Mouse (Mus musculus) limb, embryonic 12.5 days (tissue): ENCODE measurements around the gene Tubd1. TPM values are rescaled to one million over a fixed set of nuclear protein-coding genes. Genes with fewer than 3 reads are reported as not detected.

ENCODE experiments used
- ATAC-seq: fragments of 200-750 bp; cut with Nextera tagmentation; 2 replicates; pipeline ENCODE4 v1.8.0; 2017; ENCODE audit warnings: low read depth, moderate TSS enrichment; ENCODE audit not compliant: insufficient number of reproducible peaks, insufficient read depth, low FRiP score, low TSS enrichment
- H3K27ac ChIP-seq: fragments of 300-500 bp; sonication (generic); 2 replicates; pipeline ENCODE4 v1.5.1; 2016; ENCODE audit warnings: mild to moderate bottlenecking, moderate library complexity
- H3K27me3 ChIP-seq: fragments of 300-500 bp; sonication (generic); 2 replicates; pipeline ENCODE4 v1.6.1; 2016; ENCODE audit warnings: mild to moderate bottlenecking, moderate library complexity
- H3K36me3 ChIP-seq: fragments of 300-500 bp; sonication (generic); 2 replicates; pipeline ENCODE4 v1.6.1; 2016; ENCODE audit warnings: mild to moderate bottlenecking, moderate library complexity
- H3K4me1 ChIP-seq: fragments of 300-500 bp; sonication (generic); replicated peaks from 2 replicates; pipeline ENCODE4 v1.6.1; 2016
- H3K4me2 ChIP-seq: fragments of 300-500 bp; sonication (generic); 2 replicates; pipeline ENCODE4 v1.6.1; 2016; ENCODE audit warnings: mild to moderate bottlenecking, moderate library complexity
- H3K4me3 ChIP-seq: fragments of 300-500 bp; sonication (generic); replicated peaks from 2 replicates; pipeline ENCODE4 v1.5.1; 2016; ENCODE audit warnings: mild to moderate bottlenecking
- H3K9ac ChIP-seq: fragments of 300-500 bp; sonication (generic); replicated peaks from 2 replicates; pipeline ENCODE4 v1.6.1; 2016; ENCODE audit warnings: mild to moderate bottlenecking, moderate library complexity
- H3K9me3 ChIP-seq: fragments of 300-500 bp; sonication (generic); 2 replicates; pipeline ENCODE4 v1.6.1; 2016; ENCODE audit warnings: mild to moderate bottlenecking, moderate library complexity
- WGBS: fragments of 180-500 bp; shearing (Covaris S2); methylation state at CpG from one replicate; pipeline ENCODE4 v1.1.7; 2016; 5-methylcytosine and 5-hydroxymethylcytosine counted together
- polyA plus RNA-seq: library from polyadenylated mRNA; unstranded; fragments of >200 nt; fragmentation: Nextera tagmentation; extraction: Ambion mirVana; gene quantifications from 2 replicates; pipeline ENCODE4 v1.2.1, GENCODE M21; 2016

Gene Tubd1
- polyA plus RNA-seq: 9.8 and 11.5 TPM in 2 replicates

GRCm38 (mm10) chr11:86544639-86545299 is at the start of gene Tubd1, which contains the start of gene Rps6kb1:
Gene Tubd1, plus strand, starts transcription at chr11:86544991.
Gene Rps6kb1, minus strand, starts transcription at chr11:86544805.
- Histone ChIP-seq H3K9me3 (no peaks in the 10 kb centered on the region), H3K27me3 (no peaks in the 10 kb centered on the region), H3K4me3 (peak within 1 kb of the TSS; percentile 98), H3K27ac (peak within 1 kb of the TSS; percentile 87), H3K36me3 (peaks cover 7% of the 10 kb centered on the region; the same call in 1 of the 2 replicates), H3K4me2 (peak within 1 kb of the TSS; percentile 86), H3K4me1 (peaks cover 16% of the 10 kb centered on the region), H3K9ac (peak within 1 kb of the TSS; percentile 97)
- ATAC-seq: peak; percentile 95
- under 1% methylated on average over 43 of the region's 43 CpGs for WGBS

GRCm38 (mm10) chr11:86497356-86497755 is 47.4 kb upstream of the Tubd1 start:
- Histone ChIP-seq H3K9me3 (no peaks in the 10 kb centered on the region), H3K4me2 (no peak overlapping the region), H3K27ac (no peak overlapping the region), H3K27me3 (no peaks in the 10 kb centered on the region), H3K36me3 (peaks cover 44% of the 10 kb centered on the region), H3K9ac (no peak overlapping the region), H3K4me1 (no peaks in the 10 kb centered on the region), H3K4me3 (no peak overlapping the region)
- ATAC-seq: no peak
- WGBS: 100% methylated on average over 1 of the region's 1 CpGs

- 75% methylated on average over 3 of the region's 3 CpGs for WGBS
- Histone ChIP-seq H3K4me1 (no peaks in the 10 kb centered on the region), H3K27me3 (no peaks in the 10 kb centered on the region), H3K9me3 (no peaks in the 10 kb centered on the region), H3K4me2 (no peak overlapping the region), H3K27ac (no peak overlapping the region), H3K36me3 (peaks cover 44% of the 10 kb centered on the region), H3K4me3 (no peak overlapping the region), H3K9ac (no peak overlapping the region)
- ATAC-seq: no peak
Measured at GRCm38 (mm10) chr11:86497908-86498307, 46.9 kb upstream of the Tubd1 start.

- no peaks in the 10 kb centered on the region for H3K27me3 ChIP-seq
- no peak for ATAC-seq
- H3K36me3 ChIP-seq: peaks cover 51% of the 10 kb centered on the region
Measured at GRCm38 (mm10) chr11:86500795-86501194, 44.0 kb upstream of the Tubd1 start.

GRCm38 (mm10) chr11:86503121-86503520 is 41.7 kb upstream of the Tubd1 start:
- ATAC-seq: no peak
- WGBS: 91% methylated on average over 2 of the region's 2 CpGs
- no peaks in the 10 kb centered on the region for H3K9me3 ChIP-seq
- H3K4me3 ChIP-seq: no peak overlapping the region
- peaks cover 58% of the 10 kb centered on the region for H3K36me3 ChIP-seq
- no peak overlapping the region for H3K27ac ChIP-seq
- H3K9ac ChIP-seq: no peak overlapping the region
- no peak overlapping the region for H3K4me2 ChIP-seq
- H3K27me3 ChIP-seq: no peaks in the 10 kb centered on the region
- H3K4me1 ChIP-seq: no peaks in the 10 kb centered on the region

More at GRCm38 (mm10) chr11:86500795-86501194, 44.0 kb upstream of the Tubd1 start:
- no peak overlapping the region for H3K9ac ChIP-seq
- H3K4me1 ChIP-seq: no peaks in the 10 kb centered on the region
- WGBS: 62% methylated on average over 1 of the region's 1 CpGs
- no peak overlapping the region for H3K27ac ChIP-seq
- H3K9me3 ChIP-seq: no peaks in the 10 kb centered on the region
- H3K4me3 ChIP-seq: no peak overlapping the region
- no peak overlapping the region for H3K4me2 ChIP-seq

GRCm38 (mm10) chr11:86507334-86507733 is 37.5 kb upstream of the Tubd1 start:
- Histone ChIP-seq H3K36me3 (peaks cover 82% of the 10 kb centered on the region), H3K27ac (no peak overlapping the region), H3K27me3 (no peaks in the 10 kb centered on the region), H3K4me3 (no peak overlapping the region), H3K9me3 (no peaks in the 10 kb centered on the region), H3K9ac (no peak overlapping the region), H3K4me2 (no peak overlapping the region), H3K4me1 (no peaks in the 10 kb centered on the region)
- no peak for ATAC-seq
- WGBS: 92% methylated on average over 2 of the region's 2 CpGs

GRCm38 (mm10) chr11:86507991-86508390 is 36.8 kb upstream of the Tubd1 start:
- H3K4me3 ChIP-seq: no peak overlapping the region
- H3K4me2 ChIP-seq: no peak overlapping the region
- WGBS: 86% methylated on average over 2 of the region's 2 CpGs
- H3K4me1 ChIP-seq: no peaks in the 10 kb centered on the region
- no peak for ATAC-seq
- H3K36me3 ChIP-seq: peaks cover 81% of the 10 kb centered on the region
- H3K27ac ChIP-seq: no peak overlapping the region
- no peak overlapping the region for H3K9ac ChIP-seq
- H3K9me3 ChIP-seq: no peaks in the 10 kb centered on the region
- no peaks in the 10 kb centered on the region for H3K27me3 ChIP-seq

- H3K4me1 ChIP-seq: no peaks in the 10 kb centered on the region
- no peaks in the 10 kb centered on the region for H3K27me3 ChIP-seq
- H3K9me3 ChIP-seq: no peaks in the 10 kb centered on the region; the same call in 1 of the 2 replicates
- H3K27ac ChIP-seq: no peak overlapping the region
- no peak overlapping the region for H3K9ac ChIP-seq
- no peak overlapping the region for H3K4me2 ChIP-seq
- H3K36me3 ChIP-seq: peaks cover 77% of the 10 kb centered on the region
- no peak overlapping the region for H3K4me3 ChIP-seq
- no peak for ATAC-seq
- 84% methylated on average over 3 of the region's 3 CpGs for WGBS
Measured at GRCm38 (mm10) chr11:86516620-86517019, 28.2 kb upstream of the Tubd1 start.

GRCm38 (mm10) chr11:86517229-86517628 is 27.6 kb upstream of the Tubd1 start:
- no peaks in the 10 kb centered on the region for H3K4me1 ChIP-seq
- H3K4me3 ChIP-seq: no peak overlapping the region
- no peak for ATAC-seq
- no peak overlapping the region for H3K27ac ChIP-seq
- H3K4me2 ChIP-seq: no peak overlapping the region
- H3K27me3 ChIP-seq: no peaks in the 10 kb centered on the region
- no peaks in the 10 kb centered on the region; the same call in 1 of the 2 replicates for H3K9me3 ChIP-seq
- WGBS: 87% methylated on average over 3 of the region's 3 CpGs
- peaks cover 81% of the 10 kb centered on the region for H3K36me3 ChIP-seq
- no peak overlapping the region for H3K9ac ChIP-seq

- Histone ChIP-seq H3K4me2 (no peak overlapping the region), H3K27me3 (no peaks in the 10 kb centered on the region), H3K9me3 (no peaks in the 10 kb centered on the region; the same call in 1 of the 2 replicates), H3K9ac (no peak overlapping the region), H3K4me3 (no peak overlapping the region), H3K27ac (no peak overlapping the region), H3K4me1 (no peaks in the 10 kb centered on the region), H3K36me3 (peaks cover 83% of the 10 kb centered on the region)
- WGBS: 90% methylated on average over 7 of the region's 7 CpGs
- no peak for ATAC-seq
Measured at GRCm38 (mm10) chr11:86519751-86520150, 25.0 kb upstream of the Tubd1 start.

- Histone ChIP-seq H3K4me2 (no peak overlapping the region), H3K9me3 (no peaks in the 10 kb centered on the region), H3K36me3 (peaks cover 84% of the 10 kb centered on the region), H3K4me1 (no peaks in the 10 kb centered on the region), H3K9ac (no peak overlapping the region), H3K27me3 (no peaks in the 10 kb centered on the region), H3K4me3 (no peak overlapping the region), H3K27ac (no peak overlapping the region)
- WGBS: 96% methylated on average over 4 of the region's 4 CpGs
- no peak for ATAC-seq
Measured at GRCm38 (mm10) chr11:86527528-86527927, 17.3 kb upstream of the Tubd1 start.

- ATAC-seq: no peak
- no peak overlapping the region for H3K4me2 ChIP-seq
- no peaks in the 10 kb centered on the region for H3K4me1 ChIP-seq
- H3K27ac ChIP-seq: no peak overlapping the region
- H3K27me3 ChIP-seq: no peaks in the 10 kb centered on the region
- no peak overlapping the region for H3K4me3 ChIP-seq
- H3K9ac ChIP-seq: no peak overlapping the region
- no peaks in the 10 kb centered on the region; the same call in 1 of the 2 replicates for H3K9me3 ChIP-seq
- H3K36me3 ChIP-seq: peaks cover 60% of the 10 kb centered on the region
- 75% methylated on average over 1 of the region's 1 CpGs for WGBS
Measured at GRCm38 (mm10) chr11:86532834-86533233, 12.0 kb upstream of the Tubd1 start.
